Mouse (Mus musculus) lung, postnatal 25 days (tissue): ENCODE measurements at regions not wholly inside any gene's neighbourhood (a gene's known extent, or its start where the extent isn't known, plus 50 kb on each side); places are given as distances from the start of the nearest gene placed in this dataset.
A peak's percentile ranks its signal among the peaks of the same experiment; 100 is the strongest.

Experiments used
- DNase-seq: peaks from one replicate; pipeline ENCODE4 v3.0.0; 2022; ENCODE audit warnings: low spot score

GRCm38 (mm10) chr4:55134339-55134738, 189.5 kb downstream of the Zfp462 start:
- DNase-seq, result no peak

GRCm38 (mm10) chr4:55134791-55135190, 189.9 kb downstream of the Zfp462 start:
- DNase-seq, result no peak

- DNase-seq, result no peak
Measured at GRCm38 (mm10) chr4:55136283-55136682, 191.4 kb downstream of the Zfp462 start.

- DNase-seq, result no peak
Measured at GRCm38 (mm10) chr4:55137781-55138394, 193.0 kb downstream of the Zfp462 start.

- no peak for DNase-seq
Measured at GRCm38 (mm10) chr4:55141317-55141716, 196.5 kb downstream of the Zfp462 start.

- no peak for DNase-seq
Measured at GRCm38 (mm10) chr4:55141923-55142732, 197.3 kb downstream of the Zfp462 start.

GRCm38 (mm10) chr4:55143400-55143799, 198.6 kb downstream of the Zfp462 start:
- DNase-seq, result no peak

- no peak for DNase-seq
Measured at GRCm38 (mm10) chr4:55144995-55145394, 200.1 kb downstream of the Zfp462 start.

GRCm38 (mm10) chr4:55145968-55146367, 201.1 kb downstream of the Zfp462 start:
- no peak for DNase-seq

GRCm38 (mm10) chr4:55148380-55148779, 201.5 kb upstream of the Rad23b start:
- DNase-seq, result no peak

- no peak for DNase-seq
Measured at GRCm38 (mm10) chr4:55154556-55154955, 195.3 kb upstream of the Rad23b start.

- DNase-seq, result no peak
Measured at GRCm38 (mm10) chr4:55158166-55158739, 191.6 kb upstream of the Rad23b start.

GRCm38 (mm10) chr4:55166266-55166665, 183.6 kb upstream of the Rad23b start:
- DNase-seq, result no peak

GRCm38 (mm10) chr4:55169063-55169462, 180.8 kb upstream of the Rad23b start:
- DNase-seq, result no peak

- no peak for DNase-seq
Measured at GRCm38 (mm10) chr4:55172334-55172891, 177.4 kb upstream of the Rad23b start.

GRCm38 (mm10) chr4:55176026-55176425, 173.8 kb upstream of the Rad23b start:
- DNase-seq, result no peak

- DNase-seq, result no peak
Measured at GRCm38 (mm10) chr4:55179456-55179855, 170.4 kb upstream of the Rad23b start.

- DNase-seq, result no peak
Measured at GRCm38 (mm10) chr4:55183519-55183918, 166.3 kb upstream of the Rad23b start.

GRCm38 (mm10) chr4:55188716-55189115, 161.1 kb upstream of the Rad23b start:
- DNase-seq, result peak; percentile 5

- DNase-seq, result no peak
Measured at GRCm38 (mm10) chr4:55190586-55190985, 159.3 kb upstream of the Rad23b start.

GRCm38 (mm10) chr4:55194061-55194460, 155.8 kb upstream of the Rad23b start:
- no peak for DNase-seq

- DNase-seq, result no peak
Measured at GRCm38 (mm10) chr4:55194552-55194951, 155.3 kb upstream of the Rad23b start.
